Mouse (Mus musculus): ENCODE results near the gene Gm45808. TPM values are rescaled to one million over a fixed set of nuclear protein-coding genes. Genes with fewer than 3 reads are reported as not detected.
"Not testable (repeated sequence)": the region's sequence is repeated elsewhere in the genome, so short reads cannot be mapped to it uniquely, and the experiment has no call there.

The Gm45808 gene
- 0.81 TPM in 1 of 2 replicates, not detected in the other for polyA plus RNA-seq (2012; rRNA removed)

DNA sequence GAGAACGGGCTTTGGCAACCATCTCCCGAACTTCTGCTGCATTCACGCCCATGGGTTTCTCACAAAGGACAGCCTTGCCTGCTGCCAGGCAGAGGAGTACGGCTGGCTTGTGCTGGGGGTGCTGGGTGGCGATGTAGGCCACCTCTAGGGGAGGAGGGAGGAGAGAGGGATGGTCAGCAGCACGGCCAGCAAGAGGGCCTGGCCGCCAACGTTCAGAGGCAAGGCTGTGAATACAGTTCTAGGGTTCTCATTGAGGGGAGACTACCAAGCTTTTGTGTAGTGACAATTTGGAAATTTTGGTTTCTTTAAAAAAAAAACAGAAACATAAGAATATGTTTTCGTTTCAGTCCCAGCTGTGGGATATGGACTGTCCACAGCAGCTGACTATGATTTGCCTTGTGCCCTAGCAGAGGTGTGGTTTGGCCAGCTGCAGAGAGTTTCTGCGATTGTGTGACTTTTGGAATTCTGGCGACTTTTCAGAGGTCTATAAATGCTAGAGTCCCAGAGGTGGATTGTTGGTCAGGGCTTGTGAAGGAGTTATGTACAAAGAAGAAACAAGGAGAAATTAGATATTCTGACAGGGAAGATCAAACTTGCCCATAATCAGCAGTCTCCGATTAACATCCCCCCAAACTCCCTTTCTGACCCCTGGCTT lies at the start of gene Gm45808:
Gm45808 (minus strand) TSS at position 51 of the 655 bp plus-strand sequence.
- peaks cover 3% of the 10 kb centered on the region for H3K4me1 ChIP-seq (ENCODE audit: control insufficient read depth, insufficient read depth, low read length)
- TF ChIP-seq CTCF (IDR thresholded peaks at IDR 0.05; ENCODE audit: control insufficient read depth, insufficient read depth, insufficient replicate concordance, low read depth, low read length) (no peak), POLR2A (IDR thresholded peaks at IDR 0.05; ENCODE audit: control insufficient read depth, low read depth, low read length) (no peak)
- H3K27ac ChIP-seq (ENCODE audit: control insufficient read depth, insufficient read depth, low read depth, low read length) = peak within 1 kb of the TSS; percentile 68
- no peaks in the 10 kb centered on the region for H3K36me3 ChIP-seq (ENCODE audit: control insufficient read depth, insufficient read depth, low read length)
- peak within 1 kb of the TSS; percentile 60 for H3K4me3 ChIP-seq (ENCODE audit: control insufficient read depth, low read depth, low read length)
- no peaks in the 10 kb centered on the region for H3K27me3 ChIP-seq (ENCODE audit: control insufficient read depth, insufficient read depth, low read length)

DNA sequence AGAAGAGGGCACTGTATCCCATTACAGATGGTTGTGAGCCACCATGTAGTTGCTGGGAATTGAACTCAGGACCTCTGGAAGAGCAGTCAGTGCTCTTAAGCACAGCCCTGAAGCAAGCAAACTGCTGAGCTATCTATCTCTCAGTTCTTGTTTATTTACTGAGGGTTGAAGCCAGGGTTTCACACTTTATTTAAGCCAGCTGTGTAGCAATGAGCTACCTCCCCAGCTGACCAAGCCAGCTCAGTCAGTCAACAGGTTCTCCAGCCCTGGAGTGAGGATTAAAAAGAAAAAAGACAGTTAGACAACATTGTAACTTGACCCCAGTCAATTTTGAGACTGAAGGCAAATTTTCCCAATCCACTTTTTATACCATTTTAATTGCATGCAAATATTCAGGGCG lies 49.1 kb upstream of the Gm45808 start:
- Histone ChIP-seq H3K27ac (ENCODE audit: control insufficient read depth, insufficient read depth, low read depth, low read length) (no peak overlapping the region), H3K27me3 (ENCODE audit: control insufficient read depth, insufficient read depth, low read length) (no peaks in the 10 kb centered on the region), H3K4me3 (ENCODE audit: control insufficient read depth, low read depth, low read length) (no peak overlapping the region), H3K4me1 (ENCODE audit: control insufficient read depth, insufficient read depth, low read length) (no peaks in the 10 kb centered on the region; the same call in 1 of the 2 replicates), H3K36me3 (ENCODE audit: control insufficient read depth, insufficient read depth, low read length) (no peaks in the 10 kb centered on the region)
- TF ChIP-seq CTCF (IDR thresholded peaks at IDR 0.05; ENCODE audit: control insufficient read depth, insufficient read depth, insufficient replicate concordance, low read depth, low read length) = no peak
- no peak for TF ChIP-seq POLR2A (IDR thresholded peaks at IDR 0.05; ENCODE audit: control insufficient read depth, low read depth, low read length)

GRCm38 (mm10) chr7:45530643-45531042 lies 44.0 kb upstream of the Gm45808 start:
- Histone ChIP-seq H3K27ac (ENCODE audit: control insufficient read depth, insufficient read depth, low read depth, low read length) (no peak overlapping the region), H3K4me3 (ENCODE audit: control insufficient read depth, low read depth, low read length) (no peak overlapping the region), H3K27me3 (ENCODE audit: control insufficient read depth, insufficient read depth, low read length) (no peaks in the 10 kb centered on the region), H3K4me1 (ENCODE audit: control insufficient read depth, insufficient read depth, low read length) (peaks cover 6% of the 10 kb centered on the region), H3K36me3 (ENCODE audit: control insufficient read depth, insufficient read depth, low read length) (no peaks in the 10 kb centered on the region)
- TF ChIP-seq POLR2A (IDR thresholded peaks at IDR 0.05; ENCODE audit: control insufficient read depth, low read depth, low read length) (no peak), CTCF (IDR thresholded peaks at IDR 0.05; ENCODE audit: control insufficient read depth, insufficient read depth, insufficient replicate concordance, low read depth, low read length) (no peak)

- TF ChIP-seq CTCF (IDR thresholded peaks at IDR 0.05; ENCODE audit: control insufficient read depth, insufficient read depth, insufficient replicate concordance, low read depth, low read length) (no peak), POLR2A (IDR thresholded peaks at IDR 0.05; ENCODE audit: control insufficient read depth, low read depth, low read length) (no peak)
- Histone ChIP-seq H3K27ac (ENCODE audit: control insufficient read depth, insufficient read depth, low read depth, low read length) (no peak overlapping the region), H3K4me1 (ENCODE audit: control insufficient read depth, insufficient read depth, low read length) (peaks cover 11% of the 10 kb centered on the region), H3K36me3 (ENCODE audit: control insufficient read depth, insufficient read depth, low read length) (no peaks in the 10 kb centered on the region), H3K27me3 (ENCODE audit: control insufficient read depth, insufficient read depth, low read length) (no peaks in the 10 kb centered on the region), H3K4me3 (ENCODE audit: control insufficient read depth, low read depth, low read length) (no peak overlapping the region)
These were observed 42.9 kb upstream of the Gm45808 start for GRCm38 (mm10) chr7:45529461-45529860.

GRCm38 (mm10) chr7:45527169-45527568 lies 40.6 kb upstream of the Gm45808 start:
- H3K27me3 ChIP-seq (ENCODE audit: control insufficient read depth, insufficient read depth, low read length); H3K36me3 ChIP-seq (ENCODE audit: control insufficient read depth, insufficient read depth, low read length); H3K27ac ChIP-seq (ENCODE audit: control insufficient read depth, insufficient read depth, low read depth, low read length); H3K4me3 ChIP-seq (ENCODE audit: control insufficient read depth, low read depth, low read length): not testable (repeated sequence)
- peaks cover 16% of the 10 kb centered on the region for H3K4me1 ChIP-seq (ENCODE audit: control insufficient read depth, insufficient read depth, low read length)

DNA sequence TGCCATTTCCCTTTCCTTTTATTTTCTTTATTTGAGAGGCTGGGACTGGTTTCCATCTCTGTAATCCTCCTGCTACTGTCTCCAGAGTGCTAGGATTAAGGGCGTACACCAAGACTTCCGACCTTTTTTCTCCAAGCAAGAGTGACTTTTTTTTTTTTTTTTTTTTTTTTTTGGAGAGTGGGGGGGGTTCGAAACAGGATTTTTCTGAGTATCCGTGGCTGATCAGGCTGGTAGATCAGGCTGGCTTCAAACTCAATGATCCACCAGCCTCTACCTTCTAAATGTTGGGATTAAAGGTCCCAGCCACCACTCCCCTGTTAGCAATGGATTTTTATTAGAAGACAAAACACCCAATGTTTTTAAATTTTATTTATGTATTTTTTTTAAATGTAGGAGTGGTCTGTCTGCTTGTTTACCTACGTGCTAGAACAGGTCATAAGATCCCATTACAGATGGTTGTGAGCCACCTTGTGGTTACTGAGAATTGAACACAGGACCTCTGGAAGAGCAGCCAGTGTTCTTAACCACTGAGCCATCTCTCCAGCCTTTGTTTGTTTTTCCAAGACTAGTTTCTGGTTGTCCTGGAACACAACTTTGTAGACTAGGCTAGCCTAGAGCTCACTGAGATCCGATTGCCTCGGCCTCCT lies 40.0 kb upstream of the Gm45808 start:
- peak overlapping the region; percentile 88 for H3K27ac ChIP-seq (ENCODE audit: control insufficient read depth, insufficient read depth, low read depth, low read length)
- H3K27me3 ChIP-seq (ENCODE audit: control insufficient read depth, insufficient read depth, low read length) = no peaks in the 10 kb centered on the region
- H3K4me1 ChIP-seq (ENCODE audit: control insufficient read depth, insufficient read depth, low read length) = peaks cover 16% of the 10 kb centered on the region
- no peaks in the 10 kb centered on the region for H3K36me3 ChIP-seq (ENCODE audit: control insufficient read depth, insufficient read depth, low read length)
- peak overlapping the region; percentile 92 for H3K4me3 ChIP-seq (ENCODE audit: control insufficient read depth, low read depth, low read length)
- no peak for TF ChIP-seq POLR2A (IDR thresholded peaks at IDR 0.05; ENCODE audit: control insufficient read depth, low read depth, low read length)

DNA sequence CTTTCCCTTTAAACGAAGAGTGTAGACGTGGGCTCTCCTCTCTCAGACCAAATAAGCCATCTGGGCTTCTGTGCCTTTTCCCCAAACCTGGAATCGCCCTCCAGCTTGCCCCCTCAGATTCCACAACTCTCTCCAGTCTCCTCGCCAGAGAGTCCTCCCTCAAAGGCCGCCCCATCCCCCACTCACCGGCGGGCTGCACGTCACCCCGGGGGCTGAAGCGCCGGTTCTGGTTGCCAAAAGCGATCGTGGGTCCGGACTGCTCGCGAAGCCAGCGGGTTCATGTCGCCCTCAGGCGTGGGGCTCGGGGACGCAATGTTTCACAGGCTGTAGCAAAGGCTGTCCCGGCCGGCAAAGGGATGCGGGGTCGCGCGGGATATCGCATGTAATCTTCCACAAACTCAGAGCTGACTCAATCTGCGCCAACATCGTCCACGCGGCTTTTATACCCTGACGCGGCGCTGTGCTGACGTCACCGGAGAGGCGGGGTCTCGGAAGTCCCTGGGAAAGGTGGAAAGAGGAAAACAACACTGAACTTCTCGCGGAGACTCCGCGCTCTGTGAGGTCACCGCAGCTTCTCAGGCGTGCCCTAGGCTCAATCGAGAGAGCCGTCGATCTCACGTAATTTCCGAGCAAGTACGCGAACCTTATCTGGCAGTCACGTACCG lies 39.3 kb upstream of the Gm45808 start, which contains the start of the genes Ppp1r15a and Plekha4:
Ppp1r15a (minus strand) TSS at position 460 of the 665 bp plus-strand sequence.
Plekha4 (plus strand) TSS at position 522 of the 665 bp plus-strand sequence.
- no peaks in the 10 kb centered on the region for H3K36me3 ChIP-seq (ENCODE audit: control insufficient read depth, insufficient read depth, low read length)
- H3K4me3 ChIP-seq (ENCODE audit: control insufficient read depth, low read depth, low read length) = peak within 1 kb of the TSS; percentile 92
- TF ChIP-seq CTCF (IDR thresholded peaks at IDR 0.05; ENCODE audit: control insufficient read depth, insufficient read depth, insufficient replicate concordance, low read depth, low read length) = no peak
- peak; percentile 96 for TF ChIP-seq POLR2A (IDR thresholded peaks at IDR 0.05; ENCODE audit: control insufficient read depth, low read depth, low read length)
- peak within 1 kb of the TSS; percentile 88 for H3K27ac ChIP-seq (ENCODE audit: control insufficient read depth, insufficient read depth, low read depth, low read length)
- peaks cover 16% of the 10 kb centered on the region for H3K4me1 ChIP-seq (ENCODE audit: control insufficient read depth, insufficient read depth, low read length)
- H3K27me3 ChIP-seq (ENCODE audit: control insufficient read depth, insufficient read depth, low read length) = no peaks in the 10 kb centered on the region
